Mouse (Mus musculus) intestine, postnatal 0 days (tissue): Measurements from ENCODE around the gene Rreb1. TPM values are rescaled to one million over a fixed set of nuclear protein-coding genes. Genes with fewer than 3 reads are reported as not detected.
A peak's percentile ranks its signal among the peaks of the same experiment; 100 is the strongest.

ENCODE experiments used
- ATAC-seq: fragments of 200-750 bp; cut with Nextera tagmentation; 2 replicates; pipeline ENCODE4 v1.8.0; 2017; ENCODE audit warnings: mild to moderate bottlenecking, moderate TSS enrichment, moderate library complexity
- H3K27ac ChIP-seq: fragments of 300-500 bp; sonication (generic); 2 replicates; pipeline ENCODE4 v1.5.1; 2014; ENCODE audit warnings: mild to moderate bottlenecking, low read depth, low read length, moderate library complexity
- H3K27me3 ChIP-seq: fragments of 300-500 bp; sonication (generic); replicated peaks from 2 replicates; pipeline ENCODE4 v1.6.1; 2014; ENCODE audit warnings: low read length, mixed read lengths; ENCODE audit not compliant: control insufficient read depth, insufficient read depth
- H3K36me3 ChIP-seq: fragments of 300-500 bp; sonication (generic); 2 replicates; pipeline ENCODE4 v1.6.1; 2014; ENCODE audit warnings: mild to moderate bottlenecking, moderate library complexity; ENCODE audit not compliant: control insufficient read depth, insufficient read depth
- H3K4me1 ChIP-seq: fragments of 300-500 bp; sonication (generic); replicated peaks from 2 replicates; pipeline ENCODE4 v1.6.1; 2014; ENCODE audit warnings: antibody characterized with exemption, low read length, mixed read lengths; ENCODE audit not compliant: control insufficient read depth, insufficient read depth
- H3K4me2 ChIP-seq: fragments of 300-500 bp; sonication (generic); replicated peaks from 2 replicates; pipeline ENCODE4 v1.6.1; 2014; ENCODE audit warnings: low read depth, mild to moderate bottlenecking, moderate library complexity
- H3K4me3 ChIP-seq: fragments of 300-500 bp; sonication (generic); 2 replicates; pipeline ENCODE4 v1.5.1; 2014; ENCODE audit warnings: low read depth, low read length
- H3K9ac ChIP-seq: fragments of 300-500 bp; sonication (generic); 2 replicates; pipeline ENCODE4 v1.6.1; 2014; ENCODE audit warnings: mild to moderate bottlenecking, low read depth, low read length
- H3K9me3 ChIP-seq: fragments of 300-500 bp; sonication (generic); 2 replicates; pipeline ENCODE4 v1.6.1; 2016; ENCODE audit warnings: mixed run types; ENCODE audit not compliant: control insufficient read depth
- CTCF ChIP-seq: sonication (generic); IDR thresholded peaks from 2 replicates; pipeline ENCODE4 v1.5.1; 2016; ENCODE audit warnings: low read depth, mild to moderate bottlenecking, control low read depth, antibody characterized with exemption, moderate library complexity
- WGBS: fragments of 180-500 bp; shearing (Covaris S2); extraction: QIAGEN DNeasy Blood & Tissue Kit; methylation state at CpG from one replicate; pipeline ENCODE4 v1.1.7; 2014; 5-methylcytosine and 5-hydroxymethylcytosine counted together
- polyA plus RNA-seq: library from polyadenylated mRNA; unstranded; fragments of >200 nt; fragmentation: Nextera tagmentation; extraction: Ambion mirVana; gene quantifications from 2 replicates; pipeline ENCODE4 v1.2.1, GENCODE M21; 2015

Rreb1 gene
- polyA plus RNA-seq, 1 experiment from 2014 or later: 10.6 TPM

- H3K27me3 ChIP-seq: no peaks in the 10 kb centered on the region
- no peak overlapping the region for H3K27ac ChIP-seq
- H3K9me3 ChIP-seq: no peaks in the 10 kb centered on the region
- no peak overlapping the region for H3K9ac ChIP-seq
- ATAC-seq: no peak
- no peak overlapping the region for H3K4me2 ChIP-seq
- no peak for TF ChIP-seq CTCF
- no peaks in the 10 kb centered on the region for H3K4me1 ChIP-seq
- 88% methylated on average over 4 of the region's 4 CpGs for WGBS
- H3K36me3 ChIP-seq: peaks cover 79% of the 10 kb centered on the region
- no peak overlapping the region for H3K4me3 ChIP-seq
Observed at GRCm38 (mm10) chr13:37923091-37923490, 144.9 kb downstream of the Rreb1 start.

- Histone ChIP-seq H3K27ac (no peak overlapping the region), H3K9me3 (no peaks in the 10 kb centered on the region), H3K4me2 (no peak overlapping the region), H3K4me1 (no peaks in the 10 kb centered on the region), H3K27me3 (no peaks in the 10 kb centered on the region), H3K4me3 (no peak overlapping the region), H3K9ac (no peak overlapping the region), H3K36me3 (peaks cover 77% of the 10 kb centered on the region)
- no peak for ATAC-seq
- no peak for TF ChIP-seq CTCF
- 86% methylated on average over 10 of the region's 10 CpGs for WGBS
Observed at GRCm38 (mm10) chr13:37923643-37924460, 145.7 kb downstream of the Rreb1 start.

GRCm38 (mm10) chr13:37924461-37924948 lies 146.3 kb downstream of the Rreb1 start:
- no peaks in the 10 kb centered on the region for H3K9me3 ChIP-seq
- no peak overlapping the region for H3K4me2 ChIP-seq
- no peak overlapping the region for H3K9ac ChIP-seq
- H3K27me3 ChIP-seq: no peaks in the 10 kb centered on the region
- 72% methylated on average over 4 of the region's 4 CpGs for WGBS
- no peak overlapping the region for H3K27ac ChIP-seq
- peaks cover 77% of the 10 kb centered on the region for H3K36me3 ChIP-seq
- H3K4me3 ChIP-seq: no peak overlapping the region
- ATAC-seq: no peak
- H3K4me1 ChIP-seq: no peaks in the 10 kb centered on the region
- TF ChIP-seq CTCF: no peak

- H3K36me3 ChIP-seq: peaks cover 77% of the 10 kb centered on the region
- WGBS: 95% methylated on average over 3 of the region's 3 CpGs
- no peak overlapping the region for H3K4me2 ChIP-seq
- no peak overlapping the region for H3K9ac ChIP-seq
- H3K27me3 ChIP-seq: no peaks in the 10 kb centered on the region
- H3K9me3 ChIP-seq: no peaks in the 10 kb centered on the region
- no peak overlapping the region for H3K4me3 ChIP-seq
- no peak overlapping the region for H3K27ac ChIP-seq
- ATAC-seq: no peak
- no peak for TF ChIP-seq CTCF
- H3K4me1 ChIP-seq: no peaks in the 10 kb centered on the region
Observed at GRCm38 (mm10) chr13:37926394-37926793, 148.2 kb downstream of the Rreb1 start.

- 94% methylated on average over 17 of the region's 17 CpGs for WGBS
- Histone ChIP-seq H3K27ac (no peak overlapping the region), H3K9me3 (no peaks in the 10 kb centered on the region), H3K36me3 (peaks cover 80% of the 10 kb centered on the region), H3K9ac (no peak overlapping the region), H3K4me3 (no peak overlapping the region), H3K4me2 (no peak overlapping the region), H3K27me3 (no peaks in the 10 kb centered on the region), H3K4me1 (no peaks in the 10 kb centered on the region)
- ATAC-seq: no peak
- no peak for TF ChIP-seq CTCF
Observed at GRCm38 (mm10) chr13:37929532-37929931, 151.3 kb downstream of the Rreb1 start.

GRCm38 (mm10) chr13:37930091-37930490 lies 151.9 kb downstream of the Rreb1 start:
- no peak for TF ChIP-seq CTCF
- Histone ChIP-seq H3K9me3 (no peaks in the 10 kb centered on the region), H3K4me1 (no peaks in the 10 kb centered on the region), H3K4me3 (no peak overlapping the region), H3K36me3 (peaks cover 80% of the 10 kb centered on the region), H3K9ac (no peak overlapping the region), H3K27me3 (no peaks in the 10 kb centered on the region), H3K27ac (no peak overlapping the region), H3K4me2 (no peak overlapping the region)
- 0 out of 2 replicates have a peak, but pooled peaks have one; percentile 16 for ATAC-seq
- 87% methylated on average over 13 of the region's 13 CpGs for WGBS
